Mouse (Mus musculus): Measurements from ENCODE around the gene Sspo. TPM values are rescaled to one million over a fixed set of nuclear protein-coding genes. Genes with fewer than 3 reads are reported as not detected.

The Sspo gene
- polyA plus RNA-seq, 1 experiment from 2014 or later = 0.19 TPM

GRCm38 (mm10) chr6:48423336-48423735, 24.7 kb upstream of the Sspo start:
- Histone ChIP-seq H3K4me3 (no peak overlapping the region), H3K4me1 (peaks cover 19% of the 10 kb centered on the region), H3K9me3 (no peaks in the 10 kb centered on the region), H3K36me3 (replicated peaks) (peaks cover 6% of the 10 kb centered on the region), H3K27me3 (ENCODE audit: poor library complexity, severe bottlenecking) (no peaks in the 10 kb centered on the region), H3K27ac (no peak overlapping the region)
- WGBS = 88% methylated on average over 3 of the region's 3 CpGs
- no peak for DNase-seq (ENCODE audit: extremely low spot score, low spot score)

GRCm38 (mm10) chr6:48424074-48424473, 24.0 kb upstream of the Sspo start:
- H3K27ac ChIP-seq = no peak overlapping the region
- H3K27me3 ChIP-seq (ENCODE audit: poor library complexity, severe bottlenecking) = no peaks in the 10 kb centered on the region
- no peak for DNase-seq (ENCODE audit: extremely low spot score, low spot score)
- H3K4me3 ChIP-seq = no peak overlapping the region
- 71% methylated on average over 5 of the region's 5 CpGs for WGBS
- peaks cover 19% of the 10 kb centered on the region for H3K4me1 ChIP-seq
- no peaks in the 10 kb centered on the region for H3K36me3 ChIP-seq (replicated peaks)
- H3K9me3 ChIP-seq = no peaks in the 10 kb centered on the region

GRCm38 (mm10) chr6:48426956-48427355, 21.1 kb upstream of the Sspo start:
- Histone ChIP-seq H3K27ac (no peak overlapping the region), H3K36me3 (replicated peaks) (no peaks in the 10 kb centered on the region), H3K27me3 (ENCODE audit: poor library complexity, severe bottlenecking) (no peaks in the 10 kb centered on the region), H3K4me3 (no peak overlapping the region), H3K9me3 (no peaks in the 10 kb centered on the region), H3K4me1 (0 out of 2 replicates have a peak, but pooled peaks cover 6% of the 10 kb centered on the region)
- no peak for DNase-seq (ENCODE audit: extremely low spot score, low spot score)
- WGBS = 81% methylated on average over 5 of the region's 5 CpGs

GRCm38 (mm10) chr6:48428769-48429557, 19.1 kb upstream of the Sspo start:
- no peak for DNase-seq (ENCODE audit: extremely low spot score, low spot score)
- Histone ChIP-seq H3K4me3 (no peak overlapping the region), H3K36me3 (replicated peaks) (no peaks in the 10 kb centered on the region), H3K27me3 (ENCODE audit: poor library complexity, severe bottlenecking) (no peaks in the 10 kb centered on the region), H3K4me1 (0 out of 2 replicates have a peak, but pooled peaks cover 5% of the 10 kb centered on the region), H3K27ac (no peak overlapping the region), H3K9me3 (no peaks in the 10 kb centered on the region)
- 75% methylated on average over 4 of the region's 4 CpGs for WGBS

GRCm38 (mm10) chr6:48430748-48431147, 17.3 kb upstream of the Sspo start:
- DNase-seq (ENCODE audit: extremely low spot score, low spot score) = no peak
- no peaks in the 10 kb centered on the region for H3K9me3 ChIP-seq
- H3K36me3 ChIP-seq (replicated peaks) = no peaks in the 10 kb centered on the region
- 0 out of 2 replicates have a peak, but pooled peaks cover 5% of the 10 kb centered on the region for H3K4me1 ChIP-seq
- 84% methylated on average over 5 of the region's 5 CpGs for WGBS
- no peak overlapping the region for H3K27ac ChIP-seq
- no peak overlapping the region for H3K4me3 ChIP-seq
- peaks cover 8% of the 10 kb centered on the region for H3K27me3 ChIP-seq (ENCODE audit: poor library complexity, severe bottlenecking)

GRCm38 (mm10) chr6:48432893-48433816, 14.9 kb upstream of the Sspo start:
- Histone ChIP-seq H3K4me1 (peaks cover 14% of the 10 kb centered on the region), H3K27ac (no peak overlapping the region), H3K27me3 (ENCODE audit: poor library complexity, severe bottlenecking) (peaks cover 32% of the 10 kb centered on the region), H3K36me3 (replicated peaks) (peaks cover 16% of the 10 kb centered on the region), H3K9me3 (no peaks in the 10 kb centered on the region), H3K4me3 (no peak overlapping the region)
- DNase-seq (ENCODE audit: extremely low spot score, low spot score) = no peak
- WGBS = 70% methylated on average over 12 of the region's 12 CpGs

- peaks cover 28% of the 10 kb centered on the region for H3K36me3 ChIP-seq (replicated peaks)
- H3K4me3 ChIP-seq = no peak overlapping the region
- DNase-seq (ENCODE audit: extremely low spot score, low spot score) = no peak
- H3K27ac ChIP-seq = no peak overlapping the region
- H3K27me3 ChIP-seq (ENCODE audit: poor library complexity, severe bottlenecking) = peaks cover 47% of the 10 kb centered on the region
- peaks cover 29% of the 10 kb centered on the region for H3K4me1 ChIP-seq
- WGBS = 73% methylated on average over 6 of the region's 6 CpGs
- no peaks in the 10 kb centered on the region for H3K9me3 ChIP-seq
Measured at GRCm38 (mm10) chr6:48434651-48435050, 13.4 kb upstream of the Sspo start.

GRCm38 (mm10) chr6:48435111-48435510, 12.9 kb upstream of the Sspo start:
- H3K27me3 ChIP-seq (ENCODE audit: poor library complexity, severe bottlenecking) = peaks cover 52% of the 10 kb centered on the region
- H3K4me1 ChIP-seq = peaks cover 33% of the 10 kb centered on the region
- H3K4me3 ChIP-seq = no peak overlapping the region
- H3K36me3 ChIP-seq (replicated peaks) = peaks cover 32% of the 10 kb centered on the region
- DNase-seq (ENCODE audit: extremely low spot score, low spot score) = no peak
- no peak overlapping the region for H3K27ac ChIP-seq
- H3K9me3 ChIP-seq = no peaks in the 10 kb centered on the region
- WGBS = 75% methylated on average over 5 of the region's 5 CpGs

- no peak overlapping the region for H3K27ac ChIP-seq
- 84% methylated on average over 5 of the region's 5 CpGs for WGBS
- H3K9me3 ChIP-seq = no peaks in the 10 kb centered on the region
- no peak overlapping the region for H3K4me3 ChIP-seq
- H3K4me1 ChIP-seq = peaks cover 40% of the 10 kb centered on the region
- peaks cover 34% of the 10 kb centered on the region for H3K36me3 ChIP-seq (replicated peaks)
- DNase-seq (ENCODE audit: extremely low spot score, low spot score) = no peak
- peaks cover 59% of the 10 kb centered on the region for H3K27me3 ChIP-seq (ENCODE audit: poor library complexity, severe bottlenecking)
Measured at GRCm38 (mm10) chr6:48435706-48436349, 12.2 kb upstream of the Sspo start.

- Histone ChIP-seq H3K4me1 (peaks cover 50% of the 10 kb centered on the region), H3K27ac (no peak overlapping the region), H3K36me3 (replicated peaks) (peaks cover 53% of the 10 kb centered on the region), H3K27me3 (ENCODE audit: poor library complexity, severe bottlenecking) (peaks cover 69% of the 10 kb centered on the region), H3K4me3 (peak overlapping the region; percentile 46), H3K9me3 (peaks cover 12% of the 10 kb centered on the region; the same call in 1 of the 2 replicates)
- DNase-seq (ENCODE audit: extremely low spot score, low spot score) = no peak
- 26% methylated on average over 35 of the region's 35 CpGs for WGBS
Measured at GRCm38 (mm10) chr6:48437679-48438376, 10.2 kb upstream of the Sspo start.

- 11% methylated on average over 55 of the region's 55 CpGs for WGBS
Measured at GRCm38 (mm10) chr6:48438475-48439125, 9.4 kb upstream of the Sspo start.

More at GRCm38 (mm10) chr6:48438475-48439125, 9.4 kb upstream of the Sspo start:
- H3K27me3 ChIP-seq (ENCODE audit: poor library complexity, severe bottlenecking) = peaks cover 69% of the 10 kb centered on the region
- peaks cover 55% of the 10 kb centered on the region for H3K4me1 ChIP-seq
- peaks cover 53% of the 10 kb centered on the region for H3K36me3 ChIP-seq (replicated peaks)
- peak; percentile 33 for DNase-seq (ENCODE audit: extremely low spot score, low spot score)
- peak overlapping the region; percentile 46 for H3K4me3 ChIP-seq
- H3K27ac ChIP-seq = peak overlapping the region; percentile 20; the same call in 1 of the 2 replicates
- peaks cover 12% of the 10 kb centered on the region; the same call in 1 of the 2 replicates for H3K9me3 ChIP-seq
